Mouse (Mus musculus): Measurements from ENCODE around the gene Dnmt3l.

- no peak for TF ChIP-seq CTCF (IDR thresholded peaks at IDR 0.05; ENCODE audit: control insufficient read depth, insufficient read depth, low read length)
- TF ChIP-seq POLR2A (IDR thresholded peaks at IDR 0.05; ENCODE audit: borderline replicate concordance, control insufficient read depth, low read depth, low read length): no peak
Measured at GRCm38 (mm10) chr10:78057056-78057455, 15.3 kb downstream of the Dnmt3l start.
